11 mouse cellular contexts compared by ENCODE assay signal in genomic region chr8:126682817-126683554, GRCm38 (mm10).
A peak's percentile ranks its signal among the peaks of the same experiment; 100 is the strongest.
DNase-seq lines count a peak whose midpoint lies in the region; ATAC-seq and TF ChIP-seq lines count a peak whose summit lies in the region.
"Had no signal": no experiment of that assay in that cellular context is flagged by ENCODE, and none has a peak within 500 bp of the region (broad histone marks: within the 10 kb centered on the region; RNA-seq: fewer than 3 reads in every experiment).

No protein-coding gene starts in this region.

- H3K4me1 ChIP-seq in embryonic facial prominence, embryonic 11.5 days (ENCODE audit: control insufficient read depth, insufficient read depth, low read length): no peaks in the 10 kb centered on the region
- peaks cover 39% of the 10 kb centered on the region for H3K4me1 ChIP-seq in embryonic facial prominence, embryonic 10.5 days
- peaks cover 5% of the 10 kb centered on the region for H3K4me1 ChIP-seq in hindbrain, embryonic 16.5 days (ENCODE audit: control insufficient read depth, insufficient read depth, low read depth, low read length)
- peaks cover 11% of the 10 kb centered on the region for H3K4me1 ChIP-seq in hindbrain, embryonic 14.5 days (replicated peaks; ENCODE audit: control insufficient read depth, insufficient read depth, low read length)
- H3K4me1 ChIP-seq in testis, adult 2 months (ENCODE audit: control insufficient read depth, insufficient read depth, low read length): no peaks in the 10 kb centered on the region
- H3K4me1 ChIP-seq in stomach, postnatal 0 days (replicated peaks; ENCODE audit: control insufficient read depth, insufficient read depth): no peaks in the 10 kb centered on the region

- H3K36me3 ChIP-seq in embryonic facial prominence, embryonic 11.5 days (replicated peaks; ENCODE audit: control insufficient read depth, insufficient read depth, low read depth, low read length): no peaks in the 10 kb centered on the region
- no peaks in the 10 kb centered on the region for H3K36me3 ChIP-seq in embryonic facial prominence, embryonic 10.5 days (replicated peaks)
- no peaks in the 10 kb centered on the region for H3K36me3 ChIP-seq in hindbrain, embryonic 16.5 days (ENCODE audit: control insufficient read depth, insufficient read depth, low read length)
- no peaks in the 10 kb centered on the region for H3K36me3 ChIP-seq in hindbrain, embryonic 14.5 days (replicated peaks; ENCODE audit: control insufficient read depth, insufficient read depth)
- H3K36me3 ChIP-seq in testis, adult 2 months (ENCODE audit: control insufficient read depth, insufficient read depth, low read length): no peaks in the 10 kb centered on the region
- H3K36me3 ChIP-seq in stomach, postnatal 0 days (ENCODE audit: control insufficient read depth, insufficient read depth, low read length): no peaks in the 10 kb centered on the region
- H3K36me3 ChIP-seq: neural tube, embryonic 12.5 days had no signal

- no peak for TF ChIP-seq EP300 in stomach, postnatal 0 days (optimal IDR thresholded peaks at IDR 0.05)

- H3K27me3 ChIP-seq in embryonic facial prominence, embryonic 11.5 days (ENCODE audit: control insufficient read depth, insufficient read depth, low read length): no peaks in the 10 kb centered on the region
- H3K27me3 ChIP-seq in embryonic facial prominence, embryonic 10.5 days (replicated peaks; ENCODE audit: low read depth, poor library complexity, severe bottlenecking): no peaks in the 10 kb centered on the region
- H3K27me3 ChIP-seq in hindbrain, embryonic 16.5 days (replicated peaks; ENCODE audit: control insufficient read depth, insufficient read depth, low read length): no peaks in the 10 kb centered on the region
- H3K27me3 ChIP-seq in hindbrain, embryonic 14.5 days (ENCODE audit: control insufficient read depth, insufficient read depth, low read length): no peaks in the 10 kb centered on the region
- no peaks in the 10 kb centered on the region for H3K27me3 ChIP-seq in testis, adult 2 months (ENCODE audit: control insufficient read depth, insufficient read depth, low read length)
- no peaks in the 10 kb centered on the region for H3K27me3 ChIP-seq in stomach, postnatal 0 days (ENCODE audit: control insufficient read depth, insufficient read depth, low read length)
- H3K27me3 ChIP-seq: neural tube, embryonic 12.5 days had no signal

- 68% methylated on average over 9 of the region's 9 CpGs for WGBS in embryonic facial prominence, embryonic 11.5 days
- WGBS in embryonic facial prominence, embryonic 10.5 days: 73% methylated on average over 9 of the region's 9 CpGs
- 72% methylated on average over 9 of the region's 9 CpGs for WGBS in hindbrain, embryonic 16.5 days
- WGBS in hindbrain, embryonic 14.5 days: 78% methylated on average over 9 of the region's 9 CpGs
- 74% methylated on average over 9 of the region's 9 CpGs for WGBS in stomach, postnatal 0 days

- no peak overlapping the region for H3K4me2 ChIP-seq in embryonic facial prominence, embryonic 11.5 days (ENCODE audit: low read depth, low read length)
- H3K4me2 ChIP-seq in hindbrain, embryonic 16.5 days (ENCODE audit: low read length): no peak overlapping the region
- H3K4me2 ChIP-seq in hindbrain, embryonic 14.5 days (replicated peaks): no peak overlapping the region
- no peak overlapping the region for H3K4me2 ChIP-seq in stomach, postnatal 0 days (replicated peaks; ENCODE audit: low read depth)
- H3K4me2 ChIP-seq: neural tube, embryonic 12.5 days had no signal

- no peak overlapping the region for H3K9ac ChIP-seq in embryonic facial prominence, embryonic 11.5 days (replicated peaks; ENCODE audit: low read length)
- no peak overlapping the region for H3K9ac ChIP-seq in hindbrain, embryonic 16.5 days (ENCODE audit: low read depth, low read length)
- no peak overlapping the region for H3K9ac ChIP-seq in hindbrain, embryonic 14.5 days
- no peak overlapping the region for H3K9ac ChIP-seq in stomach, postnatal 0 days (ENCODE audit: low read length)
- H3K9ac ChIP-seq: neural tube, embryonic 12.5 days had no signal

- no peak for ATAC-seq in embryonic facial prominence, embryonic 11.5 days (replicated peaks; ENCODE audit: insufficient number of reproducible peaks, low FRiP score, low TSS enrichment, low read depth)
- ATAC-seq in hindbrain, embryonic 16.5 days: no peak
- ATAC-seq in hindbrain, embryonic 14.5 days (ENCODE audit: low FRiP score): no peak
- no peak for ATAC-seq in stomach, postnatal 0 days (ENCODE audit: low FRiP score, low TSS enrichment)

- no peak overlapping the region for H3K4me3 ChIP-seq in embryonic facial prominence, embryonic 11.5 days (ENCODE audit: low read depth, low read length)
- H3K4me3 ChIP-seq in embryonic facial prominence, embryonic 10.5 days: no peak overlapping the region
- no peak overlapping the region for H3K4me3 ChIP-seq in hindbrain, embryonic 16.5 days (ENCODE audit: low read length)
- H3K4me3 ChIP-seq in hindbrain, embryonic 14.5 days (replicated peaks; ENCODE audit: low read length): no peak overlapping the region
- no peak overlapping the region for H3K4me3 ChIP-seq in testis, adult 2 months (ENCODE audit: control insufficient read depth, low read depth, low read length)
- no peak overlapping the region for H3K4me3 ChIP-seq in stomach, postnatal 0 days (ENCODE audit: low read depth, low read length)
- H3K4me3 ChIP-seq: neural tube, embryonic 12.5 days had no signal

- TF ChIP-seq POLR2A in testis, adult 2 months (IDR thresholded peaks at IDR 0.05; ENCODE audit: control insufficient read depth, low read depth, low read length): no peak

- no peaks in the 10 kb centered on the region for H3K9me3 ChIP-seq in embryonic facial prominence, embryonic 11.5 days (replicated peaks; ENCODE audit: control insufficient read depth, low read length)
- no peaks in the 10 kb centered on the region for H3K9me3 ChIP-seq in embryonic facial prominence, embryonic 10.5 days
- no peaks in the 10 kb centered on the region for H3K9me3 ChIP-seq in hindbrain, embryonic 16.5 days (ENCODE audit: control insufficient read depth, low read length)
- no peaks in the 10 kb centered on the region for H3K9me3 ChIP-seq in hindbrain, embryonic 14.5 days (ENCODE audit: control insufficient read depth, low read length)
- H3K9me3 ChIP-seq in stomach, postnatal 0 days (ENCODE audit: control insufficient read depth, low read length): no peaks in the 10 kb centered on the region
- H3K9me3 ChIP-seq: neural tube, embryonic 12.5 days had no signal

- H3K27ac ChIP-seq in embryonic facial prominence, embryonic 11.5 days (replicated peaks; ENCODE audit: low read depth, low read length): no peak overlapping the region
- H3K27ac ChIP-seq in embryonic facial prominence, embryonic 10.5 days (replicated peaks): no peak overlapping the region
- peak overlapping the region; percentile 40; the same call in 1 of the 2 replicates for H3K27ac ChIP-seq in hindbrain, embryonic 16.5 days (ENCODE audit: low read depth, low read length)
- H3K27ac ChIP-seq in hindbrain, embryonic 14.5 days: no peak overlapping the region
- H3K27ac ChIP-seq in testis, adult 2 months (ENCODE audit: control insufficient read depth, insufficient read depth, low read depth, low read length): peak overlapping the region; percentile 7; the same call in 1 of the 2 replicates
- peak overlapping the region; percentile 37; the same call in 1 of the 2 replicates for H3K27ac ChIP-seq in stomach, postnatal 0 days (replicated peaks)
- H3K27ac ChIP-seq: neural tube, embryonic 12.5 days had no signal

- DNase-seq in embryonic facial prominence, embryonic 11.5 days (ENCODE audit: low spot score): peak; percentile 23
- DNase-seq in embryonic facial prominence, embryonic 10.5 days (ENCODE audit: low spot score): no peak
- DNase-seq in hindbrain, embryonic 14.5 days (ENCODE audit: low spot score): no peak
- DNase-seq in testis, postnatal 10 days (ENCODE audit: low spot score): no peak
- DNase-seq in stomach, postnatal 0 days (ENCODE audit: low spot score): no peak
- DNase-seq in spleen, postnatal 4 days (ENCODE audit: low spot score in 2 of 2): no peak
- DNase-seq: cerebellum, adult 9-10 months; gastrocnemius, postnatal 10 days had no signal

- no peak for TF ChIP-seq CTCF in testis, adult 2 months (IDR thresholded peaks at IDR 0.05; ENCODE audit: control insufficient read depth, insufficient read depth, insufficient replicate concordance, low read depth, low read length)
- no peak for TF ChIP-seq CTCF in stomach, postnatal 0 days (IDR thresholded peaks at IDR 0.05; ENCODE audit: low read depth)

Comparison
In these comparisons a context has a peak if more than half of its experiments do, and no peak if none do; other contexts are left out.
1. H3K27ac ChIP-seq: peak in hindbrain, embryonic 16.5 days (single experiment), testis, adult 2 months (single experiment) and stomach, postnatal 0 days (single experiment); none in embryonic facial prominence, embryonic 11.5 days (single experiment), embryonic facial prominence, embryonic 10.5 days (single experiment) and hindbrain, embryonic 14.5 days (single experiment).